Mouse (Mus musculus) thymus, postnatal 0 days (tissue): ENCODE measurements at regions not wholly inside any gene's neighbourhood (a gene's known extent, or its start where the extent isn't known, plus 50 kb on each side); places are given as distances from the start of the nearest gene placed in this dataset.

Experiments used
- DNase-seq: peaks from one replicate; pipeline ENCODE4 v3.0.0-alpha.2; 2015; ENCODE audit warnings: low spot score

GRCm38 (mm10) chr7:73135786-73136185 lies 239.5 kb upstream of the Rgma start:
- DNase-seq: no peak

GRCm38 (mm10) chr7:73138269-73138668 lies 237.0 kb upstream of the Rgma start:
- no peak for DNase-seq

GRCm38 (mm10) chr7:73138861-73139493 lies 236.3 kb upstream of the Rgma start:
- no peak for DNase-seq

GRCm38 (mm10) chr7:73139901-73140300 lies 235.4 kb upstream of the Rgma start:
- DNase-seq: no peak

GRCm38 (mm10) chr7:73141167-73141566 lies 234.1 kb upstream of the Rgma start:
- DNase-seq: no peak

- DNase-seq: no peak
Observed at GRCm38 (mm10) chr7:73143902-73144301, 231.4 kb upstream of the Rgma start.

GRCm38 (mm10) chr7:73144846-73145245 lies 230.5 kb upstream of the Rgma start:
- DNase-seq: no peak

GRCm38 (mm10) chr7:73147251-73147650 lies 228.1 kb upstream of the Rgma start:
- no peak for DNase-seq

GRCm38 (mm10) chr7:73150436-73150835 lies 224.9 kb upstream of the Rgma start:
- no peak for DNase-seq

- DNase-seq: no peak
Observed at GRCm38 (mm10) chr7:73151586-73152467, 223.5 kb upstream of the Rgma start.

GRCm38 (mm10) chr7:73153668-73154067 lies 221.6 kb upstream of the Rgma start:
- DNase-seq: no peak

GRCm38 (mm10) chr7:73158833-73159232 lies 216.5 kb upstream of the Rgma start:
- DNase-seq: no peak

- DNase-seq: no peak
Observed at GRCm38 (mm10) chr7:73160968-73161367, 214.3 kb upstream of the Rgma start.

GRCm38 (mm10) chr7:73163687-73164086 lies 211.6 kb upstream of the Rgma start:
- no peak for DNase-seq

- no peak for DNase-seq
Observed at GRCm38 (mm10) chr7:73165521-73165920, 209.8 kb upstream of the Rgma start.

GRCm38 (mm10) chr7:73169416-73169815 lies 205.9 kb upstream of the Rgma start:
- no peak for DNase-seq

- DNase-seq: no peak
Observed at GRCm38 (mm10) chr7:73172615-73173014, 202.7 kb upstream of the Rgma start.

GRCm38 (mm10) chr7:73183761-73184160 lies 191.5 kb upstream of the Rgma start:
- DNase-seq: no peak

GRCm38 (mm10) chr7:73184208-73185070 lies 190.9 kb upstream of the Rgma start:
- no peak for DNase-seq

- no peak for DNase-seq
Observed at GRCm38 (mm10) chr7:73185071-73185531, 190.2 kb upstream of the Rgma start.

GRCm38 (mm10) chr7:73185591-73185990 lies 189.7 kb upstream of the Rgma start:
- DNase-seq: no peak

- DNase-seq: no peak
Observed at GRCm38 (mm10) chr7:73186501-73186900, 188.8 kb upstream of the Rgma start.
